7 mouse cellular contexts compared by ENCODE assay signal in genomic region chr14:87568447-87568908, GRCm38 (mm10).
A peak's percentile ranks its signal among the peaks of the same experiment; 100 is the strongest.
DNase-seq lines count a peak whose midpoint lies in the region; ATAC-seq and TF ChIP-seq lines count a peak whose summit lies in the region.

No protein-coding gene starts in this region.

- peaks cover 11% of the 10 kb centered on the region for H3K4me1 ChIP-seq in embryonic facial prominence, embryonic 12.5 days
- peaks cover 12% of the 10 kb centered on the region for H3K4me1 ChIP-seq in kidney, embryonic 16.5 days (ENCODE audit: insufficient read depth, low read length)
- H3K4me1 ChIP-seq in limb, embryonic 14.5 days (ENCODE audit: control insufficient read depth, insufficient read depth, low read length) = peaks cover 11% of the 10 kb centered on the region; the same call in 1 of the 2 replicates
- no peaks in the 10 kb centered on the region for H3K4me1 ChIP-seq in midbrain, postnatal 0 days (ENCODE audit: insufficient read depth, low read length)

- H3K9me3 ChIP-seq in embryonic facial prominence, embryonic 12.5 days = no peaks in the 10 kb centered on the region
- H3K9me3 ChIP-seq in kidney, embryonic 16.5 days (ENCODE audit: low read length) = no peaks in the 10 kb centered on the region
- no peaks in the 10 kb centered on the region for H3K9me3 ChIP-seq in limb, embryonic 14.5 days (ENCODE audit: control insufficient read depth, low read length)
- H3K9me3 ChIP-seq in midbrain, postnatal 0 days (ENCODE audit: low read length) = no peaks in the 10 kb centered on the region

- no peak for ATAC-seq in embryonic facial prominence, embryonic 12.5 days (ENCODE audit: insufficient number of reproducible peaks, insufficient read depth, low FRiP score, low TSS enrichment)
- ATAC-seq in kidney, embryonic 16.5 days (ENCODE audit: low FRiP score, low TSS enrichment) = peak; percentile 50; the same call in 1 of the 2 replicates
- ATAC-seq in limb, embryonic 14.5 days (ENCODE audit: low FRiP score, low read depth) = peak; percentile 81
- ATAC-seq in midbrain, postnatal 0 days (ENCODE audit: low FRiP score) = peak; percentile 42

- no peaks in the 10 kb centered on the region for H3K36me3 ChIP-seq in embryonic facial prominence, embryonic 12.5 days
- H3K36me3 ChIP-seq in kidney, embryonic 16.5 days (ENCODE audit: insufficient read depth, low read length) = no peaks in the 10 kb centered on the region
- no peaks in the 10 kb centered on the region for H3K36me3 ChIP-seq in limb, embryonic 14.5 days (ENCODE audit: control insufficient read depth, insufficient read depth, low read length)
- no peaks in the 10 kb centered on the region for H3K36me3 ChIP-seq in midbrain, postnatal 0 days (ENCODE audit: insufficient read depth, low read length)

- 18% methylated on average over 15 of the region's 15 CpGs for WGBS in embryonic facial prominence, embryonic 12.5 days
- 4% methylated on average over 15 of the region's 15 CpGs for WGBS in kidney, embryonic 16.5 days
- 4% methylated on average over 15 of the region's 15 CpGs for WGBS in limb, embryonic 14.5 days
- WGBS in midbrain, postnatal 0 days = 3% methylated on average over 15 of the region's 15 CpGs

- 0 out of 2 replicates have a peak overlapping the region, but pooled peaks have one; percentile 17 for H3K27ac ChIP-seq in embryonic facial prominence, embryonic 12.5 days
- no peak overlapping the region for H3K27ac ChIP-seq in kidney, embryonic 16.5 days (ENCODE audit: low read length)
- no peak overlapping the region for H3K27ac ChIP-seq in limb, embryonic 14.5 days (replicated peaks; ENCODE audit: low read depth, low read length)
- peak overlapping the region; percentile 59 for H3K27ac ChIP-seq in midbrain, postnatal 0 days (ENCODE audit: low read depth, low read length)

- peak; percentile 16 for DNase-seq in brain, embryonic 18.5 days (ENCODE audit: low read depth, low spot score)
- peak; percentile 48 to 67 for DNase-seq in heart, adult 18-20 months
- peak; percentile 84 for DNase-seq in limb, embryonic 14.5 days (ENCODE audit: low spot score)
- peak; percentile 77 for DNase-seq in midbrain, postnatal 0 days (ENCODE audit: low spot score)
- peak; percentile 58 for DNase-seq in urinary bladder, postnatal 14 days (ENCODE audit: low spot score)

- H3K4me2 ChIP-seq in embryonic facial prominence, embryonic 12.5 days (replicated peaks) = peak overlapping the region; percentile 60
- H3K4me2 ChIP-seq in kidney, embryonic 16.5 days (replicated peaks; ENCODE audit: low read depth, low read length) = peak overlapping the region; percentile 65
- H3K4me2 ChIP-seq in limb, embryonic 14.5 days (replicated peaks; ENCODE audit: low read depth, low read length, severe bottlenecking) = peak overlapping the region; percentile 56
- peak overlapping the region; percentile 67 for H3K4me2 ChIP-seq in midbrain, postnatal 0 days (ENCODE audit: low read depth, low read length, poor library complexity, severe bottlenecking)

- H3K9ac ChIP-seq in embryonic facial prominence, embryonic 12.5 days = no peak overlapping the region
- peak overlapping the region; percentile 40; the same call in 1 of the 2 replicates for H3K9ac ChIP-seq in kidney, embryonic 16.5 days (replicated peaks; ENCODE audit: low read length)
- peak overlapping the region; percentile 31 for H3K9ac ChIP-seq in limb, embryonic 14.5 days (ENCODE audit: low read depth, low read length, severe bottlenecking)
- peak overlapping the region; percentile 36 for H3K9ac ChIP-seq in midbrain, postnatal 0 days (replicated peaks; ENCODE audit: low read length, poor library complexity, severe bottlenecking)

- no peaks in the 10 kb centered on the region for H3K27me3 ChIP-seq in embryonic facial prominence, embryonic 12.5 days
- H3K27me3 ChIP-seq in kidney, embryonic 16.5 days (ENCODE audit: insufficient read depth, low read length) = no peaks in the 10 kb centered on the region
- H3K27me3 ChIP-seq in limb, embryonic 14.5 days (ENCODE audit: control insufficient read depth, insufficient read depth, low read length) = no peaks in the 10 kb centered on the region
- H3K27me3 ChIP-seq in midbrain, postnatal 0 days (ENCODE audit: insufficient read depth, low read length) = no peaks in the 10 kb centered on the region

- TF ChIP-seq CTCF in midbrain, postnatal 0 days (IDR thresholded peaks at IDR 0.05) = no peak

- no peak for TF ChIP-seq POLR2A in limb, embryonic 14.5 days (IDR thresholded peaks at IDR 0.05; ENCODE audit: borderline replicate concordance, extremely low read depth, insufficient read depth, insufficient read length)

- peak overlapping the region; percentile 24 for H3K4me3 ChIP-seq in embryonic facial prominence, embryonic 12.5 days
- H3K4me3 ChIP-seq in kidney, embryonic 16.5 days (ENCODE audit: low read length) = peak overlapping the region; percentile 36
- peak overlapping the region; percentile 23 for H3K4me3 ChIP-seq in limb, embryonic 14.5 days (replicated peaks; ENCODE audit: low read length)
- H3K4me3 ChIP-seq in midbrain, postnatal 0 days (ENCODE audit: low read depth, low read length) = peak overlapping the region; percentile 36

Comparison
In these comparisons a context has a peak if more than half of its experiments do, and no peak if none do; other contexts are left out.
1. DNase-seq: peak in every context shown above with its lines; median percentile 84 in limb, embryonic 14.5 days; 77 in midbrain, postnatal 0 days; 58 in urinary bladder, postnatal 14 days; 58 in heart, adult 18-20 months; 16 in brain, embryonic 18.5 days.
2. H3K27ac ChIP-seq: peak in embryonic facial prominence, embryonic 12.5 days (single experiment) and midbrain, postnatal 0 days (single experiment); none in kidney, embryonic 16.5 days (single experiment) and limb, embryonic 14.5 days (single experiment).
3. Peak in every context shown above with its lines, with median percentiles within 50 percentile points of each other: H3K4me2 ChIP-seq and H3K4me3 ChIP-seq.